8 mouse cellular contexts compared by ENCODE assay signal in genomic region chrX:57053993-57054385, GRCm38 (mm10). TPM values are rescaled to one million over a fixed set of nuclear protein-coding genes. Genes with fewer than 3 reads are reported as not detected.
DNase-seq lines count a peak whose midpoint lies in the region; ATAC-seq and TF ChIP-seq lines count a peak whose summit lies in the region.

No protein-coding gene starts in this region.

- no peak for DNase-seq in gastrocnemius, adult 2 months
- DNase-seq in gastrocnemius, postnatal 4 days (ENCODE audit: low spot score in 2 of 2) = no peak
- DNase-seq in CH12.LX (ENCODE audit: extremely low read depth) = no peak
- no peak for DNase-seq in ovary, adult 18-20 months (ENCODE audit: low spot score)
- DNase-seq in urinary bladder, postnatal 25 days (ENCODE audit: low spot score) = no peak
- no peak for DNase-seq in MN1 (ENCODE audit: low spot score)

- TF ChIP-seq CTCF in gastrocnemius, adult 2 months (IDR thresholded peaks at IDR 0.05) = no peak
- TF ChIP-seq CTCF in CH12.LX (conservative IDR thresholded peaks at IDR 0.05 in 1 of 2, IDR thresholded peaks at IDR 0.05 in 1 of 2; ENCODE audit: low read depth in 2 of 2, low read length in 2 of 2) = no peak

- H3K27me3 ChIP-seq in CH12.LX (replicated peaks) = no peaks in the 10 kb centered on the region
- no peaks in the 10 kb centered on the region for H3K27me3 ChIP-seq in forebrain, embryonic 15.5 days
- no peaks in the 10 kb centered on the region for H3K27me3 ChIP-seq in liver, embryonic 16.5 days (ENCODE audit: control insufficient read depth, insufficient read depth, low read depth, low read length)

- peak overlapping the region; percentile 86 for H3K4me3 ChIP-seq in gastrocnemius, adult 2 months
- H3K4me3 ChIP-seq in CH12.LX (replicated peaks in 1 of 3; ENCODE audit: low read depth in 2 of 3, low read length in 2 of 3, poor library complexity in 1 of 3) = peak overlapping the region; percentile 64 to 88 (median 68)
- peak overlapping the region; percentile 65 for H3K4me3 ChIP-seq in forebrain, embryonic 15.5 days
- peak overlapping the region; percentile 74 for H3K4me3 ChIP-seq in liver, embryonic 16.5 days (ENCODE audit: low read depth, low read length)

- TF ChIP-seq POLR2A in CH12.LX (IDR thresholded peaks at IDR 0.05; ENCODE audit: low read depth, low read length) = no peak

- H3K9ac ChIP-seq in CH12.LX (ENCODE audit: insufficient read depth, low read depth) = peak overlapping the region; percentile 84
- H3K9ac ChIP-seq in forebrain, embryonic 15.5 days (replicated peaks) = peak overlapping the region; percentile 65
- peak overlapping the region; percentile 72 for H3K9ac ChIP-seq in liver, embryonic 16.5 days (ENCODE audit: low read depth, low read length)

- H3K36me3 ChIP-seq in CH12.LX (replicated peaks in 1 of 2; ENCODE audit: control insufficient read depth in 1 of 2, insufficient read depth in 1 of 2, low read length in 1 of 2) = peaks cover 0 to 16% of the 10 kb centered on the region in 2 experiments
- peaks cover 13% of the 10 kb centered on the region; the same call in 1 of the 2 replicates for H3K36me3 ChIP-seq in forebrain, embryonic 15.5 days
- H3K36me3 ChIP-seq in liver, embryonic 16.5 days (ENCODE audit: control insufficient read depth, insufficient read depth) = no peaks in the 10 kb centered on the region

- in situ Hi-C loops in CH12.LX (cut with MboI; ENCODE audit: low pct_ligation_motif_present, low pct_unique_long_range_greater_than_20kb, low sequenced_read_pairs) = no loop called here

- peaks cover 4% of the 10 kb centered on the region; the same call in 1 of the 2 replicates for H3K79me2 ChIP-seq in CH12.LX (replicated peaks; ENCODE audit: control insufficient read depth, extremely low read depth, insufficient read depth, poor library complexity, severe bottlenecking)

- no peaks in the 10 kb centered on the region for H3K4me1 ChIP-seq in CH12.LX (ENCODE audit: control insufficient read depth in 1 of 2, insufficient read depth in 2 of 2)
- no peaks in the 10 kb centered on the region for H3K4me1 ChIP-seq in forebrain, embryonic 15.5 days
- no peaks in the 10 kb centered on the region; the same call in 1 of the 2 replicates for H3K4me1 ChIP-seq in liver, embryonic 16.5 days (ENCODE audit: control insufficient read depth, low read depth, low read length)

- no peaks in the 10 kb centered on the region for H3K9me3 ChIP-seq in CH12.LX (replicated peaks; ENCODE audit: low read length)
- no peaks in the 10 kb centered on the region for H3K9me3 ChIP-seq in forebrain, embryonic 15.5 days
- no peaks in the 10 kb centered on the region for H3K9me3 ChIP-seq in liver, embryonic 16.5 days (replicated peaks; ENCODE audit: control insufficient read depth, low read length)

- TF ChIP-seq RAD21 in CH12.LX (IDR thresholded peaks at IDR 0.05; ENCODE audit: low read depth, low read length) = no peak

- intact Hi-C loops in gastrocnemius, adult 2 months (cut with DNase I) = loop anchor here (5.0 kb wide), 1 partner anchor 338 kb away; the partner anchor contains the start of gene Rbmx

- H3K4me2 ChIP-seq in CH12.LX (ENCODE audit: insufficient read depth, low read depth, poor library complexity, severe bottlenecking) = peak overlapping the region; percentile 89
- peak overlapping the region; percentile 52 for H3K4me2 ChIP-seq in forebrain, embryonic 15.5 days (replicated peaks)
- peak overlapping the region; percentile 69 for H3K4me2 ChIP-seq in liver, embryonic 16.5 days (ENCODE audit: low read depth, low read length)

- 32% methylated on average over 11 of the region's 11 CpGs for WGBS in forebrain, embryonic 15.5 days
- 24% methylated on average over 11 of the region's 11 CpGs for WGBS in liver, embryonic 16.5 days (ENCODE audit: insufficient replicate concordance)

- no peak for ATAC-seq in forebrain, embryonic 15.5 days (replicated peaks)
- ATAC-seq in liver, embryonic 16.5 days (ENCODE audit: low read depth) = no peak

- dilution Hi-C loops in CH12.LX (cut with MboI; ENCODE audit: extremely low pct_ligation_motif_present, extremely low pct_unique_long_range_greater_than_20kb, low sequenced_read_pairs) = no loop called here

- TF ChIP-seq EP300 in CH12.LX (IDR thresholded peaks at IDR 0.05; ENCODE audit: low read length) = no peak

- peak overlapping the region; percentile 97 for H3K27ac ChIP-seq in gastrocnemius, adult 2 months
- H3K27ac ChIP-seq in CH12.LX (ENCODE audit: insufficient read depth, low read depth) = no peak overlapping the region
- H3K27ac ChIP-seq in forebrain, embryonic 15.5 days (replicated peaks) = peak overlapping the region; percentile 98
- H3K27ac ChIP-seq in liver, embryonic 16.5 days (ENCODE audit: low read length) = no peak overlapping the region

TF ChIP-seq in CH12.LX, 34 proteins besides CTCF, POLR2A, EP300 and RAD21:
- TF ChIP-seq SIN3A (IDR thresholded peaks at IDR 0.05; ENCODE audit: low read length) (no peak), MYC (IDR thresholded peaks at IDR 0.05; ENCODE audit: low read depth, low read length) (no peak), PAX5 (IDR thresholded peaks at IDR 0.05; ENCODE audit: low read length) (no peak), USF2 (conservative IDR thresholded peaks at IDR 0.05; ENCODE audit: low read depth, low read length) (no peak), MXI1 (IDR thresholded peaks at IDR 0.05; ENCODE audit: low read depth, low read length) (no peak), KAT2A (IDR thresholded peaks at IDR 0.05; ENCODE audit: insufficient replicate concordance, low read length) (no peak), IRF4 (IDR thresholded peaks at IDR 0.05; ENCODE audit: low read depth, low read length) (no peak), JUND (conservative IDR thresholded peaks at IDR 0.05; ENCODE audit: low read depth, low read length) (no peak), NRF1 (IDR thresholded peaks at IDR 0.05; ENCODE audit: low read depth, low read length) (no peak), ZMIZ1 (IDR thresholded peaks at IDR 0.05; ENCODE audit: low read depth, low read length) (no peak)

RNA-seq across cellular contexts. Expression of gene Htatsf1, which starts 0.6 kb away (rescaled TPM):
- 10 to 100 TPM; 88.7 to 90.4 TPM for total RNA-seq in gastrocnemius, adult 2 months (2021)
- total RNA-seq in gastrocnemius, postnatal 4 days (2021) = 10 to 100 TPM; 56.2 to 61.4 TPM
- total RNA-seq in CH12.LX (2012; rRNA removed) (22.4 and 25.8 TPM in 2 replicates), CH12.LX (2014; rRNA removed) (22.6 and 24.5 TPM in 2 replicates)
- 45.5 and 51.3 TPM in 2 replicates for polyA plus RNA-seq in CH12.LX (2012; ENCODE audit: insufficient read length, low read depth)
- polyA plus RNA-seq in forebrain, embryonic 15.5 days (2015; fragmentation: Nextera tagmentation; extraction: Ambion mirVana) = 96.2 and 104 TPM in 2 replicates
- 19.4 and 20.3 TPM in 2 replicates for polyA plus RNA-seq in liver, embryonic 16.5 days (2015; fragmentation: Nextera tagmentation; extraction: Ambion mirVana)

RNA-seq across cellular contexts. Expression of gene Brs3, which starts 11.1 kb away (rescaled TPM):
- not detected for total RNA-seq in gastrocnemius, adult 2 months (2021)
- not detected for total RNA-seq in gastrocnemius, postnatal 4 days (2021)
- total RNA-seq in CH12.LX (2012; rRNA removed) (not detected in 2 replicates), CH12.LX (2014; rRNA removed) (not detected in 2 replicates)
- not detected in 2 replicates for polyA plus RNA-seq in CH12.LX (2012; ENCODE audit: insufficient read length, low read depth)
- 0.36 and 0.65 TPM in 2 replicates for polyA plus RNA-seq in forebrain, embryonic 15.5 days (2015; fragmentation: Nextera tagmentation; extraction: Ambion mirVana)
- polyA plus RNA-seq in liver, embryonic 16.5 days (2015; fragmentation: Nextera tagmentation; extraction: Ambion mirVana) = not detected in 2 replicates

RNA-seq across cellular contexts. Expression of gene Vgll1, which starts 33.9 kb away (rescaled TPM):
- total RNA-seq in gastrocnemius, adult 2 months (2021) = not detected
- total RNA-seq in gastrocnemius, postnatal 4 days (2021) = not detected
- 0.17 TPM in 1 of 2 replicates, not detected in the other for total RNA-seq in CH12.LX (2012; rRNA removed)
- 0.53 and 0.97 TPM in 2 replicates for total RNA-seq in CH12.LX (2014; rRNA removed)
- polyA plus RNA-seq in CH12.LX (2012; ENCODE audit: insufficient read length, low read depth) = not detected in 2 replicates
- not detected in 2 replicates for polyA plus RNA-seq in forebrain, embryonic 15.5 days (2015; fragmentation: Nextera tagmentation; extraction: Ambion mirVana)
- polyA plus RNA-seq in liver, embryonic 16.5 days (2015; fragmentation: Nextera tagmentation; extraction: Ambion mirVana) = not detected in 2 replicates

Comparison
In these comparisons a context has a peak if more than half of its experiments do, and no peak if none do; other contexts are left out.
1. H3K27ac ChIP-seq: peak in gastrocnemius, adult 2 months (single experiment) and forebrain, embryonic 15.5 days (single experiment); none in CH12.LX (single experiment) and liver, embryonic 16.5 days (single experiment).
2. Peak in every context shown above with its lines, with median percentiles within 50 percentile points of each other: H3K4me3 ChIP-seq, H3K4me2 ChIP-seq and H3K9ac ChIP-seq.